Mouse (Mus musculus): ENCODE measurements around the gene Enoph1.

Enoph1 gene

DNA sequence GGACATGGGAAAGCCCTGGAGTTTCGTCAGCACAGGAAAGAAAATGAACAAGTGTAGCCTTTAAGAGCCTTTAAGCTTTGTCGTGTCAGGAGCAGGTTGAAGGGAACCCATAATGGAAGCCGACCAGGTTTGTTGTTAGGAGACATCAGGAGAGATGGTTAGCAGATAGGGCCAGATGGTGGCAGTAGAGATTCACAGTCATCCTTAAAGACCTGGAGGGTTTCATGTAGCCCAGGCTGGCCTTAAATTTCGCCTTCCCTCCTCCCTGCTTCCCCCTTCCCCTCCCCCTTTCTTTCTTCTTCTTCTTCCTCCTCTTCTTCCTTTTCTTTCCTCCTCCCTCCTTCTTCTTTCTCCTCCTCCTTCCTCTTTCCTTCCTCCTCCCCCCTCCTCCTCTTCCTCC is 34.8 kb downstream of the Enoph1 start:
- in situ Hi-C loops (cut with MboI, MseI) = loop anchor here (5.0 to 10.0 kb wide), 3 partner anchors 168 to 270 kb away; no protein-coding TSS in a partner anchor

DNA sequence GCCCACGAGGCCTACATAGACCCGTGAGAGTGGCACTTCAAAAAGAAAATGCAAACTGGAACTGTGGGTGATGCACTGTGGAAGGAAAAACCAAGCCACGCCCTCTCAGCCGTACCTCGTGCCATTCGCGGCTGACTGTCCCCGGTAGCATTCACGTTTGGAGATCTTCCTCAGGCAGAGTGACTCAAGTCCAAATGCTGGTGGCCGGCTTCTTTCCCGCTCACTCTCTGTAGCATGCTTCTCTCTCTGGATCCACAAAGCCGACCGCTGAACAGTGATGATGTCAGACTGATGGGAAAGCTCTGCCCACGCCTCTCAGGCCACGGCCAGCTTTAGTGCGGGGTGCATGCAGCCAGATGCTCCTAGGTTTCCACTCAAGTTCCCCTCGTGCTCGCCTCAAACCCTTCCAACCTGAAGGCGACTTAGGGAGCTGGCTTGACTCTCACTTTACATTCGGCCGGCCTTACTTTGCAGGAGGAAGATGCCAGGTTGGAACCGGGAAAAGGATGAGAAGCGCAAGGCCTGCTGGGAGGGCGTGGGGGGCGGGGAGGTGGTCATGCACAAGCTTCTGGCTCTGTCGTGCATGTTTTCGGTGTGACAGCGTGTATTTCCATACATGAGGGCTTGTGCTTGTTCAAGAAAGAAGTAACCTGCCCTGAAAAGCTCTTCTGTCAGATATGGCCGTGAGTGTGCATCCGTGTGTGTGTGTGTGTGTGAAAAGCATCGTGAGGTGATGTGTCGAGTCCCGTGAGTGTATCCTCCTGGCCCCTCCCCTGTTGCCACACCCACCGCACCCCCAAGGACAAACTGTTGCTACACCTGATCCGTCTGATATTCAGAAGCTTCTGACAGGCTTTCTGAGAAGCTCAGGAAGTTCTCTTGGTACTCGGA is 39.5 kb downstream of the Enoph1 start:
- in situ Hi-C loops (cut with MboI, MseI) = loop anchor here (10.0 kb wide), 2 partner anchors 226 to 266 kb away; no protein-coding TSS in a partner anchor

DNA sequence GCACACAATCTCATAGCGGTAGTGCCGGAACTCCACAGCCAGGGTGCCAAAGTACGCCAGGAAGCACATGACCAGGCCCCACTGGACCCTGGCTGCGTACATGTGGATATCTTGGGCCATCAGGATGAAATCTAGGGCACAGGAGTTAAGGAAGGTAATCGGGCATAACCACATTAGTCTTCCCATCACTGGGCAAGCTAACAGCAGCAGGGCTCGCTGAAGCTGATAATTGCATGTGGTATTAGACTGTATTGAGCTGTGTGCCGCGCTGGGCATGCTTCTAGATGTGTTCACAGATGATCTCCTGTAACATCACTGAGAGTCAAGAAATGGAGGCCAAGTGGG is 40.1 kb downstream of the Enoph1 start:
- in situ Hi-C loops (cut with MboI, MseI) = loop anchor here (10.0 kb wide), 2 partner anchors 225 to 265 kb away; no protein-coding TSS in a partner anchor

DNA sequence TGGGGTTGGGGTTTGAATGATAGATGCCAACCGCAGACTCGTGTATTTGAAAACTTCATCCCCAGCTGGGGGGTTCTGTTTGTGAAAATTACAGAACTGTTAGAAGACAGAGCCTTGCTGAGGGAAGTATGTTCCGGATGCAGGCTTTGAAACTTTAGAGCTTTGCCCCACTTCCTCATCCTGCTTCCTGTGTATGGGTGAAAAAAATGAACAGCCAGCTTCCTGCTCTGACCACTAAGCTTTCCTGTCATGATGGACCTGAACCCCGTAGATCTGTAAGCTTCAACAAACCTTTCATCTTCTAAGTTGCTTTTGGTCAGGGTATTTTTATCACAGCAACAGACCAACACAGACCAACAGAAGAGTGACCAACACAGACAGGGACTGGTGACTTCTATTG is 42.2 kb downstream of the Enoph1 start:
- in situ Hi-C loops (cut with MboI, MseI) = no loop called here

DNA sequence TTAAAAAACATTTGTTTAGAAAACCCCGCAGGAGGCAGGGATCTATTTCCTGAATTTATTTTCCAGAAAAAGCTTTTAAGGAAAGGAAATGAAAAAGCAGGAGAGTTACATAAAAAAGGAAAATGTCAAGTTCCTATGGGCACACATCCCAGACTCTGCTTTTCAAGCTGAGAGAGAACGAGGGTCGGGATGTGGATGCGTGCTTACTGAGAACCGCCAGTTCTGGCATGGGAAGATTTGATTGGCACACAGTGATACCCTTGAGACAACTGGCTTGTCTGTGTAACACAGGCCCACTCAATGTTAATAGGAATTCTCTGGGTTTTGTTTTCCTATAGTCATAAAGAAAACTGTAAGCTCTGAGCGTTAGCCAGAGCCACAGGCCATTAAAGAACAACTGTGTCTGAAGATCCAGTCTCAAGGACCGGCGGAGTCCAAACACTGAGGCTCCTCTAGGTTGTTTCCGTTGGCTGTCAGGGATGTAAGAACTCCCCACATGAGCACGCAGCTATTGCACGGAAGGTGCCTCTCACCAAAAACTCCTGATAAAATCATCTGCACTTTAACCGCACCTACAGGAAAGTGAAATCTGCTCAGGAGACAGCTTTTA is 44.3 kb downstream of the Enoph1 start:
- in situ Hi-C loops (cut with MboI, MseI) = no loop called here

DNA sequence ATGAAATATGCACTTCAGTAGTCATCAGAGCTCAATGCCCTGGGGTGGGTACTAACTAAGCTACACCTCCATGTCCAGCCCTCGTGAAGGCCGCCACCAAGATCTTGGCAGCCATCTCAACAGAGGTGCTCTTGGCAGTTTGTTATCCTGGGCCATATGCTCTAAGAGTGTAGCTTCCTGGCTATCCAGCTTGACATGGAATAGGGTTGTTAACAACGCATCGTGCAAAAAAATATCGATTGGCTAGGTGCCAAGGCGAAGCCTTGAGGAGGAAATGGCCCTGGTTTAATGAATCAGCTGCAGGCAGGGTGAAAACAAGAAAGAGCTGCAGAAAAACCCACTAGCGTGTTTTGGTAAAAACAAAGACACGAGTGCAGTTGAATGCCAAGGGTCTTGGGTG is 45.3 kb downstream of the Enoph1 start:
- in situ Hi-C loops (cut with MboI, MseI) = no loop called here

DNA sequence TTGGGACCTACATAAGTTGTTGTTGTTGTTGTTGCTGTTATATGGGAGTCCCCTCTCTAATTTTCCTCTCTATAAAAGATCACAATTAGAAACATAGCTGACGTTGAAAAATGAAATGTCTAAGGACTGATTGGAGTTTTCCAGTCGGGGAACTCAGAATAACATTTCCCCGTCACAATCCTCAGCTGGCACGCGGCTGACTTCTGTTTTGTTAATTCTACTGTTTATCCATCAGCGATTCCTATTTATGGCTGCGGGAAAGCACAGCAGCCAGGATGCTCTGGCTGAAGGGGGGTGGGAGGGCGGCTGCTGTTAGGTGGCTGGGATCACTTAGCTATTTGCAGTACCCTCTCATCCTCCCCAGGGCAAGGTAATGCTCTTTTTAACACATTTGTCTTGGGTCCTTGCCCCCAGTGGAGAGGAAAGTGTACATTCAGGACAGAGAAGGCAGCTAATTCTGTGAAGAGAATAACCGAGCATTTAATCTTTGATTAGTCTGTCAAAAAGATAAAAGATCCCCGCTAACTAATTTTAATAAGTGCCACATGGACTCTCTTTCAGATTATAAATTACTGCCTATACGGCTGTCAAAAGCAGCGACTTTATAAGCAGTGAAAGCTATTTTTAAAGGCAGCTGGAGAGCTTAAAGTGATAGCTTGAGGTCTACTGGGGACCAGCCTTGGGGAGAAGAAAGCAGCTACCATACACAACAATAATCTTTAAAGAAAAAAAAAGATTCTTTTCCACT is 50.9 kb downstream of the Enoph1 start:
- in situ Hi-C loops (cut with MboI, MseI) = no loop called here

DNA sequence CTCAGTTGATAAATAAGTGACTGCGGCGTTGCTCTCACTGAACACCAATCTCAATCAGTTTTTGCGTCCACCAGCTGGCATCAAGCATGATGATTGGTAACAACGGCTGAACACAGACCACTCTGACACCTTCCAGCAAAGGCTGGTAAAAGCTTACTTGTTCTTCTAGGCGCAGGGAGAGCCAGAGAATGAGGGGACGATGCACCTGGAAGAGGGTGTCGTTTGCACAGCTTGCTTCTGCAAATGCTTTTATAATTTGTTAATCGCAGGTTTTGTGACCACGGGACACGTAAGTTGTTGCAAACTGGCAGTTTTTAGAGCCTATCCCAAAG is 51.4 kb downstream of the Enoph1 start:
- in situ Hi-C loops (cut with MboI, MseI) = no loop called here

DNA sequence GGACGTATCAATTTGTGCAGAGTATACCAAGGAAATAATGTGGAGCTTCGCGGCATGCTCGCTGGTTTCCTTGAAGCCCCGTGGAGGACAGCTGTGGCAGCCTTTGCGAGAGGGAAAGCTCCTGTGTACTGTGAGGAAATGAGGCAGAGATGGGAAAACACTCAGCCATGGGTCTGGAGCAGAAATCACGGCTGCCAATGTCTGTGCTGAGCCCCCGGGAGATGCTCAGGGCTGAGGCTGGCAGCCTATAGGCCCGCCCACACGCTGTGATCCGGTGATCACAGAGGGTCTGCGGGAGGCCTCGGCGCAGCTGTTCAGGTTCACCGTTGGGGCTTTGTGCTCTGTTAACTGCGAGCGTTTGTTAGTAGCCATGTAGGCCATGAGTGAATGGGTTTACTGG is 51.8 kb downstream of the Enoph1 start:
- in situ Hi-C loops (cut with MboI, MseI) = no loop called here

DNA sequence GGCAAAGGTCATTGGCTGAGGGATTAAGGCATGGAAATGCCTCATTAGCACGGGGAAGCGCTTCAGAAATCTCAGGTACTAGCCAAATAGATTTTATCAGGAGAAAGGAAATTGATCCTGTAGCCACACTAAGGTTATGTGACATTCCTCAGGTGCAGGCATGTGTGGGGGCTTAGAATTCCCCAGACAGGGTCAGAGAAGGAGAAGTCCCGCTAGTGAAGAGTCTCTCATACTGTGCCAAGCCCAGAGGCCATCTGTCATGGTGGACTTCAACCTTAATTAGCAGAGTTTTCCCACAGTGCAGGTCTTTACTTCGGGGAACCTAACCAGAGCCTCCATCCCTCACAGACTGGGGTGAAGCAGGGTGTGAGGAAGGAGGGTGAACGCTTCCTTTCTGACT is 57.2 kb downstream of the Enoph1 start:
- in situ Hi-C loops (cut with MboI, MseI) = loop anchor here (5.0 kb wide), 1 partner anchor 45 kb away; no protein-coding TSS in a partner anchor

DNA sequence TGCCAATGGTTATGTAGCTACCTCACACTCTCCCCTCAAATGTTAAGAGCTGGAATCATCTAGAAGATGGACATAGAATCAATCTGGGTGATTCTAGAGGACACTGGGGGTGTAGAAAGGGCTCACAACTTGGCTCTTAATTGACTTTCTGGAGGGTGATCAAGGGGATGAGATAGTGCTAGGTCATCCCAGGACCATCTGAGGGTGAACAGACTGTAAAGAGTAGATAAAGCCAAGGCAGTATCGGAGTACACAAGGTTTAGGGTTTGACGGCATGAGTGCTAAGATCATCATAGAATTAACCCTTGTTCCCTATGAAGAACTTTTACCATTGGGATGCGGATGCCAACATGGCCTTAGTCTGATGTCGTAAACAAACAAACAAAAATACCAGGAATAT is 58.2 kb downstream of the Enoph1 start:
- in situ Hi-C loops (cut with MboI, MseI) = loop anchor here (5.0 kb wide), 1 partner anchor 44 kb away; no protein-coding TSS in a partner anchor

DNA sequence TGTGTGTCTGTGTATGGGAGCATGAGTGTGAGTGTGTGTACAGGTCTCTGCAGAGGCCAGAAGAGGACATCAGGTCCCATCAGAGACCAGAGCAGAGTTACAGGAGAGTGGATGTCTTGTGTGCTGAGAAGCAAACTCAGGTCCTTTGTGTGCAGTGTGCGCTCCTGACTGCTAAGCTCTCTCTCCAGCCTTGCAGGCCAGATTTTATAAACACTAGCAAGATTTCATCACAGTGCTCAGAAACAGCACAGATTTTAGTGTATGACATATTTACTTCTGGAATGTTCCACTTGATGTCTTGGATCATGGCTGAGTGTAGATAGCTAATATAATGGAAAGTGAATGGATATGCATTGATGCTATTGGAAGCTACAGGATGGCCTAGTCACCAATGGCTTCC is 62.6 kb downstream of the Enoph1 start:
- in situ Hi-C loops (cut with MboI, MseI) = no loop called here

DNA sequence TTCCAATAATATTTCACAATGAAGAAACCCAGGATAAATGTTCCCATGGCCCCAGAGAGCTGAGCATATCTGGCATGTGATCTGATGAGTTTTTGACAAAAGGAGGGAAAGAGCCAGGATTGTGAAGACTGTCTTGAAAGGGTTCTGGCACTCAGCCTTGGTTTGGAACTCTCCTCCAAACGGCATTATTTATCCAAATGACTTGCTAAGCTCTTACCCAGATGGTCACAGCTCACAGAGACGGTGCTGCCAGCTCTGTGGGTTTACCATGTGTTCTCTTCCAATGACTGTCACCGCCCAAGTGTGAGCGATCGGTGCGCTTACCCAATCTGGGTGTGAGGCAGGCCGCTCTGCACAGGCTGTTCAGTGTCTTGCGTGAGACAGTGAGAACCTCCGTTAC is 69.1 kb downstream of the Enoph1 start:
- in situ Hi-C loops (cut with MboI, MseI) = no loop called here

DNA sequence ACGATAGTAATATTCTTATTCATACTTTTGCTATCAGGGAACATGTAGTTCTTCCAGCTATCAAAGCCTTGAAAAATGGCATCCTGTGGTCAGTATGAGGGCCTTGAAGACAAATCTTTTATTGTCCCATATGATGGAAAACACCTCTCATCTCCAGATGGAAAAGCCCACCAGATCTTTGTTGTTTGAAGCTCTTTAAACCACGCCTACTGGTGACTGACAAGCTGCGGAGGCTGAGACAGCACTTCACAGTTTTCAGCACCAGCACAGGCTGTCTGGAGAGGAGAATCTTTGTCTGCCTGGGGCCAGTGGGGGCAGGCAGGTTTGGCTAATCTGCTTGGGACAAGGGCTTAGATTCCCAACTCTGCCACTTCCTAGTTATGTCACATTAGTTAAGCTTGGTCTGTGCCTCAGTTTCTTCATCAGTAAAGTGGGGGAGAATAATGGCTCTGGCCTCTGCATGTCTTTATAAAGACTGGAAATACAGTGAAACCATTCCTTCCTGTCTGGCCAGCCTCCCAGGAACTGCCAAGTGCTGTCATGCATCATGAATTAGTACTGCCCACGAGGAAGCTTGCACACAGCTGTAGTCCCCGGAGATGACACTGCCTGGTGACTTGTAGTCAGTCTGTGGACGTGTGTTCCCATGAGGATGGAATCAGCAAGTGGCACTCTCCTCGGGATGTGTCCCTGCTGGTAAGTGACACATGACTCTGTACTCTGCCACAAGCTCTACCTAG is 69.9 kb downstream of the Enoph1 start:
- in situ Hi-C loops (cut with MboI, MseI) = no loop called here

DNA sequence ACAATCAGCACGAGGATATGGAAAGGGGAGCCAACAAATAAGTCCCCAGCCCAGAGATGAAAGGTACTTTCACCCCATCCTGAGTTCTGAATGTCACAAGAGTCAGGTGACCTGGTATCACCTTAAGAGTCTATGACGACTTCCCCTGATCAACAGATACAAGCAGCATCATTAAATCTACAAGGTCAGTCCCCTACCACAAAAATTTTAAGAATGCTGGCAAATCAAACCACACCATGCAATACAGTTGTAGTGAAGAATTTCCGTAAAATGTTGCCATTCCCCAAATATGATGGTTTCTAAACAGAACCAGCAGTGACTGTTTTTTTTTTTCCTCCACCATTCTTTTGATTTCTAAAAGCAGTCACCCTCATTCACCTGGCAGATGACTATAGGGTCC is 70.8 kb downstream of the Enoph1 start:
- in situ Hi-C loops (cut with MboI, MseI) = no loop called here

DNA sequence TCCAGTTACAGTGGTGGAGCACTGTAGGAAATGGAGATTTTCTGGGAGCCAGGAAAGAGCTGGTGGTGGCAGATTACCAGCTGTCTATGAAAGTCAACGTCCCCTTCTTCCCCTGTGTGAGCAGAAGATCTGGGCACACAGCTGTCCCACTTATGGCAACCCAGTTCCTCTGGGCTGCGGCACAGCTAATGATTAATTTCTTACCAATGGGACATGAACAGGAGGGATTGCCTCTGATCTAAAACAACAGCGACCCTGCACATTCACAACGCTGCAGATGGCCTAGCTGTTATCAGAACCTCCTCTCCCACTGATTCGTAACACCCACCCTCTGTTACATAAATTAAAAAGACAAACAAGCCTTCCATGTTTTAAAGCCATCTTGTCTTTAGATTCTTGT is 73.6 kb downstream of the Enoph1 start:
- in situ Hi-C loops (cut with MboI, MseI) = no loop called here

Measured in T-helper 1 cell (primary cell).